Mouse (Mus musculus): ENCODE data around the gene Tmbim1. TPM values are rescaled to one million over a fixed set of nuclear protein-coding genes. Genes with fewer than 3 reads are reported as not detected.
"Not testable (repeated sequence)": the region's sequence is repeated elsewhere in the genome, so short reads cannot be mapped to it uniquely, and the experiment has no call there.

Tmbim1 gene
- polyA plus RNA-seq, 1 experiment from 2014 or later, result 25.5 TPM

DNA sequence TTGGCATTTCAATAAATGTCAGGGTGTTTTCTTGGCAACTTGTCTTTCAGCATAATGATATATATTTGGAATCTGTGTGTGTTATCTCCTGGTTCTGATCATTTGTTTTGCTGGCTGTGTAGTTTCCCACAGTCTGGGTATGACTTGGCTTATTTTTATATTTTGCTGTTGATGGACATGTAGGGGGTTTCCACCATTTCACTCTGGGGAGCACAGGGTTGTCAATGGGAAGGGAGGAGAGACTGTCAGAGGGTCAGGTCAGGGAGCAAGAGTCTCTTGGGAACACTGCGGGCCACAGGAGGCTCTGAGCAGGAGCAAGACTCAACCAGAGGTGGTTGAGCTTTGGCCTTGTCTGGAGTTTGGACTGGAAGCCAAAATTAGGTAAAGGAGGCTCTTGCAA, 36.9 kb upstream of the Tmbim1 start:
- Histone ChIP-seq H3K27ac (ENCODE audit: low read depth) (no peak overlapping the region), H3K36me3 (ENCODE audit: insufficient read depth) (0 out of 2 replicates have a peak, but pooled peaks cover under 1% of the 10 kb centered on the region), H3K4me3 (ENCODE audit: low read depth, low read length) (no peak overlapping the region), H3K9me3 (ENCODE audit: low read depth, low read length) (no peaks in the 10 kb centered on the region), H3K9ac (no peak overlapping the region), H3K4me2 (no peak overlapping the region), H3K27me3 (ENCODE audit: insufficient read depth, low read length) (no peaks in the 10 kb centered on the region), H3K4me1 (ENCODE audit: insufficient read depth) (no peaks in the 10 kb centered on the region)
- TF ChIP-seq CTCF (IDR thresholded peaks at IDR 0.05; ENCODE audit: low read depth), result no peak
- no peak for ATAC-seq (ENCODE audit: insufficient read depth)
- 83% methylated on average over 1 of the region's 1 CpGs for WGBS
- DNase-seq, result no peak

DNA sequence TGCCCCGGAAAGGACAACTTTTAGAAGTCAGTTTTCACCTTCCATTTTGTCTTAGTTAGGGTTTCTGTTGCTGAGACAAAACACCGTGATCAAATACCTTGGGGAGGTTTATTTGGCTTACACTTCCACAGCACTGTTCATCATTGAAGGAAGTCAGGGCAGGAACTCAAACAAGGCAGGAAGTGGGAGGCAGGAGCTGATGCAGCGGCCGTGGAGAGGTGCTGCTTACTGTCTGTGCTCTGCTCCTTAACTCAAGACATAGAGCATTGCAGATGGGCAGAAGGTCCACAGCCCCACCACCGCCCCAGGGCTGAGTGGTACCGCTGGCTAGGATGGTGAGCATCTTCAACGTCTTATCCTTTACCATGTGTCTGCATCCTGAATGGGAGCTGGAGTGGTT, 36.5 kb upstream of the Tmbim1 start:
- Histone ChIP-seq H3K9me3 (ENCODE audit: low read depth, low read length) (no peaks in the 10 kb centered on the region), H3K9ac (no peak overlapping the region), H3K4me1 (ENCODE audit: insufficient read depth) (no peaks in the 10 kb centered on the region), H3K36me3 (ENCODE audit: insufficient read depth) (no peaks in the 10 kb centered on the region), H3K27ac (ENCODE audit: low read depth) (no peak overlapping the region), H3K27me3 (ENCODE audit: insufficient read depth, low read length) (no peaks in the 10 kb centered on the region), H3K4me2 (no peak overlapping the region), H3K4me3 (ENCODE audit: low read depth, low read length) (no peak overlapping the region)
- DNase-seq (no peak), ATAC-seq (ENCODE audit: insufficient read depth) (no peak)
- TF ChIP-seq CTCF (IDR thresholded peaks at IDR 0.05; ENCODE audit: low read depth), result no peak
- WGBS, result 74% methylated on average over 7 of the region's 7 CpGs

DNA sequence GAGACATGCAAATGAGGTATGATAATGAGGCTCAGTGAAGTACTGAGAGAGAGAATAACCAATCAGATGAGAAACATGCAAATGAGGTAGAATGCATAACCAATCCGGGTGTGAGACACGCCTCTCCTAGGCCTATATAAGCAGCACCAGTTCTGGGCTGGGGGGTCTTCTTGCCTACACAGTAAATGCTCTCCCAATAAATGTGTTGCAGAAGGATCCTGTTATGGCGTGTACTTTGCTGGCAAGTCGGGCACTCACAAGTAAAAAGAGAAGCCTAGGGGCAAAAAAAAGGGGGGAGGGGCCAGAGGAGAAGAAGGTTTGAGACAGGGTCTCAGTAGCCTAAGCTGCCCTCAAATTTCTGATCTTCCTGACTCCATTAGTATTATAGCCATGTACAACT, 35.6 kb upstream of the Tmbim1 start:
- ATAC-seq (ENCODE audit: insufficient read depth); H3K4me2 ChIP-seq; H3K27me3 ChIP-seq (ENCODE audit: insufficient read depth, low read length); DNase-seq; H3K36me3 ChIP-seq (ENCODE audit: insufficient read depth); H3K9me3 ChIP-seq (ENCODE audit: low read depth, low read length); H3K9ac ChIP-seq; H3K4me1 ChIP-seq (ENCODE audit: insufficient read depth); H3K27ac ChIP-seq (ENCODE audit: low read depth); H3K4me3 ChIP-seq (ENCODE audit: low read depth, low read length): not testable (repeated sequence)
- WGBS, result 91% methylated on average over 4 of the region's 4 CpGs

DNA sequence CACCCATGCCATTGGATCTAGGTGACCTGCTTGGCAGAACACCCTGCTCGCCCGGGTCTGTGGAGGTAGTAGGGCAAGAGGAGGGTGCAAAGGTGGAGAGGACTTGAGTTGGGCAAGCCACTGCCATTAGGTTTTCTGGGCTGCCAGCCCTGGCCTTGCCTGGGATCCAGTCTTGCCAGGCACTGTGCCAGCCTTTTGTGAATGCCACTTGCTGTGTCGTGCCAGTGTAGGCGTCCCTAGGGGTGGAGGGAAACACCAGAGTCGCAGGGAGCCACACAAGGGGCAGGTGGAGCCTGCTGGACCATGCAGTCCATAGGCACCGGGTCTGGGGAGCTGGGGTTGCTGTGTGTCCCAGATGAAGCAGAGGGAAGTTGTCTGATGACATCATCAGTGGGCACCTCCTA, 34.9 kb upstream of the Tmbim1 start:
- no peak for TF ChIP-seq CTCF (IDR thresholded peaks at IDR 0.05; ENCODE audit: low read depth)
- no peak for DNase-seq
- Histone ChIP-seq H3K27ac (ENCODE audit: low read depth) (no peak overlapping the region), H3K36me3 (ENCODE audit: insufficient read depth) (no peaks in the 10 kb centered on the region), H3K9ac (no peak overlapping the region), H3K4me3 (ENCODE audit: low read depth, low read length) (no peak overlapping the region), H3K4me1 (ENCODE audit: insufficient read depth) (no peaks in the 10 kb centered on the region), H3K27me3 (ENCODE audit: insufficient read depth, low read length) (no peaks in the 10 kb centered on the region), H3K4me2 (no peak overlapping the region), H3K9me3 (ENCODE audit: low read depth, low read length) (no peaks in the 10 kb centered on the region)
- 91% methylated on average over 6 of the region's 6 CpGs for WGBS
- no peak for ATAC-seq (ENCODE audit: insufficient read depth)

DNA sequence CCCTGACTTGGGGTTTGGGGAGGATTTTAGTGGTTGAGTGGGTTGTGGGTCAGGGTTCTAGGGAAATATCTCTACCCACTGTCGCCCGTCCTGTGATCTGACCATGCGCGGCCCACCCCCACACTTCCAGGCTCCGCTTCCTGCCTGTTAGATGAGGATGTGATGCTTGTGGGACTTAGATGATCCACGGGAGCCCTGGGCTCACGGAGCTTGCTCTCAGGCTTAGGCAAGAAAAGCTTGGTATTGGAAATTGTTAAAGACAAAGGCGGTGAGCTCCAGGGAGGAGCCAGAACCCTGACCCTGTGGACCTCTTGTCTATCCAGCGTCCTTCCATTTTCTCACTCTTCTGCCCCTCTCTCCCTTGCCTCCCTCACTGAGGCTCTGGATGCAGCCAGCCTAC, 34.5 kb upstream of the Tmbim1 start:
- H3K36me3 ChIP-seq (ENCODE audit: insufficient read depth), result no peaks in the 10 kb centered on the region
- no peak overlapping the region for H3K27ac ChIP-seq (ENCODE audit: low read depth)
- H3K9ac ChIP-seq, result no peak overlapping the region
- H3K4me1 ChIP-seq (ENCODE audit: insufficient read depth), result no peaks in the 10 kb centered on the region
- H3K4me3 ChIP-seq (ENCODE audit: low read depth, low read length), result no peak overlapping the region
- no peaks in the 10 kb centered on the region for H3K9me3 ChIP-seq (ENCODE audit: low read depth, low read length)
- no peak for ATAC-seq (ENCODE audit: insufficient read depth)
- no peak for DNase-seq
- WGBS, result 91% methylated on average over 9 of the region's 9 CpGs
- no peak overlapping the region for H3K4me2 ChIP-seq
- no peaks in the 10 kb centered on the region for H3K27me3 ChIP-seq (ENCODE audit: insufficient read depth, low read length)
- TF ChIP-seq CTCF (IDR thresholded peaks at IDR 0.05; ENCODE audit: low read depth), result no peak

DNA sequence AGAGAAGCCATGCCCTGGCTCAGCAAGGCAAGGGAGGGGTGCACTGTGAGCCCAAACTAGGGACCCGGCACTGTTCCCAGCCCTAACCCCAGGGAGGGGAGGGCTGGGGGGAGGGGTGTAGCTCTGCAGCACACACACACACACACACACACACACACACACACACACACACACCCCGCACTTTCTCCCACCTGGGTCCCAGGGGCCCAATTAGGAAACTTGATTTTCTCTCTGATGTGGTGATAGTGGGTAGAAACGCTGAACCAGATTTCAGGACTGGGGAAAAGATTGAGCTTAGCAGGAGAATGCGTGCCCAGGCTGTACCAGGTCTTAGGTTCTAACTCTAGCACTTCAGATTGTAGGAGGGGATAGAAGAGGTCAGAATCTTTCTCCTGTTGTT, 33.2 kb upstream of the Tmbim1 start:
- 72% methylated on average over 4 of the region's 4 CpGs for WGBS
- no peak overlapping the region for H3K4me3 ChIP-seq (ENCODE audit: low read depth, low read length)
- DNase-seq, result no peak
- no peaks in the 10 kb centered on the region for H3K27me3 ChIP-seq (ENCODE audit: insufficient read depth, low read length)
- no peaks in the 10 kb centered on the region for H3K36me3 ChIP-seq (ENCODE audit: insufficient read depth)
- H3K9me3 ChIP-seq (ENCODE audit: low read depth, low read length), result no peaks in the 10 kb centered on the region
- H3K9ac ChIP-seq, result no peak overlapping the region
- peaks cover 4% of the 10 kb centered on the region for H3K4me1 ChIP-seq (ENCODE audit: insufficient read depth)
- TF ChIP-seq CTCF (IDR thresholded peaks at IDR 0.05; ENCODE audit: low read depth), result no peak
- H3K4me2 ChIP-seq, result no peak overlapping the region
- no peak overlapping the region for H3K27ac ChIP-seq (ENCODE audit: low read depth)
- no peak for ATAC-seq (ENCODE audit: insufficient read depth)

DNA sequence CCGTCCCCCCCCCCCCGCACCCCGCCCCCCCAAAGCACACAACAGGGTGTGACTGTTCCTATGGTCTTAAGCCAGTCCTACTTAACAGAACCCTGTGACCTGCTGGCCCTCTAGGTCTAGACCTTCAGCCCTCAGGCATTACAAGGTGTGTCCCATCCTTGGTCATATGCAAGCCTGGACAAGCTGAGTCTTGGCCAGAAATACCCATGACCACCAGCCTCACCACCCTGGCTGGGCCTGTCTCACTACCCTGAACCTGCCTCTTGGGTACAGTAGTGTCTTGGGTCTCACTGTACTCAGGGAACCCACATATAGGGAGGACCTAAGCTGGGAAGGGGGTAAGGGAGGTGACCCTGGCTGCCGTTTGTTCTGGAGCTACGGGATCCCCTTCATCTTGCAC, 32.6 kb upstream of the Tmbim1 start:
- Histone ChIP-seq H3K36me3 (ENCODE audit: insufficient read depth) (no peaks in the 10 kb centered on the region), H3K4me2 (no peak overlapping the region), H3K9me3 (ENCODE audit: low read depth, low read length) (no peaks in the 10 kb centered on the region), H3K9ac (no peak overlapping the region), H3K4me1 (ENCODE audit: insufficient read depth) (peaks cover 10% of the 10 kb centered on the region), H3K27me3 (ENCODE audit: insufficient read depth, low read length) (no peaks in the 10 kb centered on the region), H3K4me3 (ENCODE audit: low read depth, low read length) (no peak overlapping the region), H3K27ac (ENCODE audit: low read depth) (no peak overlapping the region)
- TF ChIP-seq CTCF (IDR thresholded peaks at IDR 0.05; ENCODE audit: low read depth), result no peak
- DNase-seq, result no peak
- WGBS, result 80% methylated on average over 5 of the region's 5 CpGs
- ATAC-seq (ENCODE audit: insufficient read depth), result no peak

DNA sequence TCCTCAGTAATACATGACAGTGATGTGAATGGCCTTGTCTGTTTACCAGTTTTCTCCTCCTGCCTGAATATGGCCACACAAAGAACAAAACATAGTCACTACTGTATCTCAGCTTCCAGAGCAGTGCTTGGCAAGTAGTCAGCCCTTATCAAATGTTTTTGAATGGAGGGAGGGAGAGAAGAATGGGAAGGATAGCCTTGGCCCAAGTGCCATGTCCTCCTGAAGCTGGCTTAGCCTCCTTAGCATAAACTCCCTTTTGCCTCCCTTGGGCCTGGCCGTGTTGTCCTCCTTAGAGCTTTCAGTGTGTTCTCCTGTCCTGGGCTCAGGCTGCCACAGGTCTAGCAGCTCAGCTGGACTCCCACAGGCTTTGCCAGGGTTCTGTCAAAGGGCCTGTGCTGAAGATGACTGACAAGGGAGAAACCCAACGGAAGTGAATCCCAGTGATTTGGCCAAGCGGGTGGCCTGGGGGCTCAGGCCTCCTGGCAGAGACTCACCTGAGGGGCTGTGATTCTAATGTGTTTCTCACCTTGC, 31.9 kb upstream of the Tmbim1 start:
- WGBS, result 79% methylated on average over 3 of the region's 3 CpGs
- H3K9ac ChIP-seq, result no peak overlapping the region

More for the DNA sequence above, 31.9 kb upstream of the Tmbim1 start:
- Histone ChIP-seq H3K4me3 (ENCODE audit: low read depth, low read length) (no peak overlapping the region), H3K4me2 (no peak overlapping the region), H3K27ac (ENCODE audit: low read depth) (no peak overlapping the region), H3K9me3 (ENCODE audit: low read depth, low read length) (no peaks in the 10 kb centered on the region), H3K4me1 (ENCODE audit: insufficient read depth) (peaks cover 12% of the 10 kb centered on the region), H3K27me3 (ENCODE audit: insufficient read depth, low read length) (no peaks in the 10 kb centered on the region), H3K36me3 (ENCODE audit: insufficient read depth) (no peaks in the 10 kb centered on the region)
- DNase-seq (no peak), ATAC-seq (ENCODE audit: insufficient read depth) (no peak)
- TF ChIP-seq CTCF (IDR thresholded peaks at IDR 0.05; ENCODE audit: low read depth), result no peak

Data from lung, embryonic 14.5 days (tissue).